Mouse (Mus musculus) forebrain, embryonic 12.5 days (tissue): ENCODE measurements at regions not wholly inside any gene's neighbourhood (a gene's known extent, or its start where the extent isn't known, plus 50 kb on each side); places are given as distances from the start of the nearest gene placed in this dataset.
A peak's percentile ranks its signal among the peaks of the same experiment; 100 is the strongest.

ENCODE experiments used
- ATAC-seq: fragments of 200-750 bp; cut with Nextera tagmentation; 2 replicates; pipeline ENCODE4 v1.8.0; 2017; ENCODE audit warnings: moderate TSS enrichment; ENCODE audit not compliant: low FRiP score
- H3K27ac ChIP-seq: fragments of 300-500 bp; sonication (generic); 2 replicates; pipeline ENCODE4 v1.5.1; 2016; ENCODE audit warnings: mild to moderate bottlenecking
- H3K27me3 ChIP-seq: fragments of 300-500 bp; sonication (generic); 2 replicates; pipeline ENCODE4 v1.6.1; 2016; ENCODE audit warnings: mild to moderate bottlenecking
- H3K36me3 ChIP-seq: fragments of 300-500 bp; sonication (generic); replicated peaks from 2 replicates; pipeline ENCODE4 v1.6.1; 2016; ENCODE audit warnings: mild to moderate bottlenecking
- H3K4me1 ChIP-seq: fragments of 300-500 bp; sonication (generic); 2 replicates; pipeline ENCODE4 v1.6.1; 2016
- H3K4me2 ChIP-seq: fragments of 300-500 bp; sonication (generic); 2 replicates; pipeline ENCODE4 v1.6.1; 2016; ENCODE audit warnings: mild to moderate bottlenecking, moderate library complexity
- H3K4me3 ChIP-seq: fragments of 300-500 bp; sonication (generic); replicated peaks from 2 replicates; pipeline ENCODE4 v1.5.1; 2016; ENCODE audit warnings: mild to moderate bottlenecking
- H3K9ac ChIP-seq: fragments of 300-500 bp; sonication (generic); 2 replicates; pipeline ENCODE4 v1.6.1; 2016; ENCODE audit warnings: mild to moderate bottlenecking
- H3K9me3 ChIP-seq: fragments of 300-500 bp; sonication (generic); 2 replicates; pipeline ENCODE4 v1.6.1; 2016
- WGBS: fragments of 180-500 bp; shearing (Covaris S2); methylation state at CpG from one replicate; pipeline ENCODE4 v1.1.7; 2016; 5-methylcytosine and 5-hydroxymethylcytosine counted together

GRCm38 (mm10) chr11:22650771-22651170 lies 138.9 kb downstream of the Tmem17 start:
- H3K4me1 ChIP-seq: peaks cover 2% of the 10 kb centered on the region; the same call in 1 of the 2 replicates
- no peak overlapping the region for H3K9ac ChIP-seq
- ATAC-seq: no peak
- no peak overlapping the region for H3K4me3 ChIP-seq
- no peak overlapping the region for H3K27ac ChIP-seq
- H3K27me3 ChIP-seq: no peaks in the 10 kb centered on the region
- H3K36me3 ChIP-seq: no peaks in the 10 kb centered on the region
- 85% methylated on average over 10 of the region's 10 CpGs for WGBS
- H3K4me2 ChIP-seq: no peak overlapping the region
- H3K9me3 ChIP-seq: no peaks in the 10 kb centered on the region

GRCm38 (mm10) chr11:22651313-22651712 lies 139.4 kb downstream of the Tmem17 start:
- WGBS: 86% methylated on average over 1 of the region's 1 CpGs
- Histone ChIP-seq H3K4me2 (no peak overlapping the region), H3K27ac (no peak overlapping the region), H3K4me1 (no peaks in the 10 kb centered on the region), H3K36me3 (no peaks in the 10 kb centered on the region), H3K9ac (no peak overlapping the region), H3K9me3 (no peaks in the 10 kb centered on the region), H3K4me3 (no peak overlapping the region), H3K27me3 (no peaks in the 10 kb centered on the region)
- no peak for ATAC-seq

- 86% methylated on average over 4 of the region's 4 CpGs for WGBS
- H3K9ac ChIP-seq: no peak overlapping the region
- H3K4me1 ChIP-seq: no peaks in the 10 kb centered on the region
- no peaks in the 10 kb centered on the region for H3K27me3 ChIP-seq
- H3K4me2 ChIP-seq: no peak overlapping the region
- H3K9me3 ChIP-seq: no peaks in the 10 kb centered on the region
- H3K36me3 ChIP-seq: no peaks in the 10 kb centered on the region
- ATAC-seq: no peak
- no peak overlapping the region for H3K27ac ChIP-seq
- H3K4me3 ChIP-seq: no peak overlapping the region
Observed at GRCm38 (mm10) chr11:22651911-22652310, 140.0 kb downstream of the Tmem17 start.

- H3K4me1 ChIP-seq: no peaks in the 10 kb centered on the region
- H3K9ac ChIP-seq: no peak overlapping the region
- no peaks in the 10 kb centered on the region for H3K36me3 ChIP-seq
- no peak overlapping the region for H3K4me2 ChIP-seq
- 85% methylated on average over 3 of the region's 3 CpGs for WGBS
- H3K27ac ChIP-seq: no peak overlapping the region
- ATAC-seq: no peak
- no peaks in the 10 kb centered on the region for H3K27me3 ChIP-seq
- no peaks in the 10 kb centered on the region for H3K9me3 ChIP-seq
- H3K4me3 ChIP-seq: no peak overlapping the region
Observed at GRCm38 (mm10) chr11:22652931-22653330, 141.0 kb downstream of the Tmem17 start.

- H3K4me1 ChIP-seq: no peaks in the 10 kb centered on the region
- no peaks in the 10 kb centered on the region for H3K36me3 ChIP-seq
- no peak overlapping the region for H3K4me3 ChIP-seq
- no peaks in the 10 kb centered on the region for H3K9me3 ChIP-seq
- no peaks in the 10 kb centered on the region for H3K27me3 ChIP-seq
- no peak for ATAC-seq
- H3K4me2 ChIP-seq: no peak overlapping the region
- no peak overlapping the region for H3K27ac ChIP-seq
- H3K9ac ChIP-seq: no peak overlapping the region
- 76% methylated on average over 5 of the region's 5 CpGs for WGBS
Observed at GRCm38 (mm10) chr11:22653366-22653765, 141.5 kb downstream of the Tmem17 start.

- H3K4me3 ChIP-seq: no peak overlapping the region
- WGBS: 48% methylated on average over 1 of the region's 1 CpGs
- peaks cover 9% of the 10 kb centered on the region; the same call in 1 of the 2 replicates for H3K4me1 ChIP-seq
- no peak overlapping the region for H3K27ac ChIP-seq
- H3K9ac ChIP-seq: no peak overlapping the region
- no peak overlapping the region for H3K4me2 ChIP-seq
- H3K27me3 ChIP-seq: no peaks in the 10 kb centered on the region
- no peaks in the 10 kb centered on the region for H3K36me3 ChIP-seq
- no peak for ATAC-seq
- no peaks in the 10 kb centered on the region for H3K9me3 ChIP-seq
Observed at GRCm38 (mm10) chr11:22657635-22658034, 145.7 kb downstream of the Tmem17 start.

GRCm38 (mm10) chr11:22661072-22661471 lies 149.2 kb downstream of the Tmem17 start:
- H3K9me3 ChIP-seq: no peaks in the 10 kb centered on the region
- H3K4me1 ChIP-seq: peaks cover 9% of the 10 kb centered on the region; the same call in 1 of the 2 replicates
- H3K36me3 ChIP-seq: no peaks in the 10 kb centered on the region
- H3K27me3 ChIP-seq: no peaks in the 10 kb centered on the region
- ATAC-seq: no peak
- no peak overlapping the region for H3K4me2 ChIP-seq
- H3K9ac ChIP-seq: no peak overlapping the region
- no peak overlapping the region for H3K27ac ChIP-seq
- WGBS: 60% methylated on average over 5 of the region's 5 CpGs
- H3K4me3 ChIP-seq: no peak overlapping the region

- Histone ChIP-seq H3K27ac (0 out of 2 replicates have a peak overlapping the region, but pooled peaks have one; percentile 5), H3K9me3 (no peaks in the 10 kb centered on the region), H3K4me2 (no peak overlapping the region), H3K4me1 (peaks cover 9% of the 10 kb centered on the region; the same call in 1 of the 2 replicates), H3K36me3 (no peaks in the 10 kb centered on the region), H3K27me3 (no peaks in the 10 kb centered on the region), H3K4me3 (no peak overlapping the region), H3K9ac (no peak overlapping the region)
- WGBS: 50% methylated on average over 10 of the region's 12 CpGs
- ATAC-seq: 0 out of 2 replicates have a peak, but pooled peaks have one; percentile 27
Observed at GRCm38 (mm10) chr11:22661713-22662551, 150.0 kb downstream of the Tmem17 start.

- H3K27me3 ChIP-seq: no peaks in the 10 kb centered on the region
- H3K9me3 ChIP-seq: no peaks in the 10 kb centered on the region
- H3K4me2 ChIP-seq: no peak overlapping the region
- no peak overlapping the region for H3K27ac ChIP-seq
- no peak overlapping the region for H3K9ac ChIP-seq
- H3K4me3 ChIP-seq: no peak overlapping the region
- ATAC-seq: no peak
- WGBS: 67% methylated on average over 4 of the region's 4 CpGs
- peaks cover 9% of the 10 kb centered on the region; the same call in 1 of the 2 replicates for H3K4me1 ChIP-seq
- H3K36me3 ChIP-seq: no peaks in the 10 kb centered on the region
Observed at GRCm38 (mm10) chr11:22665978-22666377, 154.1 kb downstream of the Tmem17 start.

GRCm38 (mm10) chr11:22666378-22666777 lies 154.5 kb downstream of the Tmem17 start:
- H3K4me3 ChIP-seq: no peak overlapping the region
- no peak for ATAC-seq
- H3K4me1 ChIP-seq: peaks cover 9% of the 10 kb centered on the region
- H3K9ac ChIP-seq: no peak overlapping the region
- no peaks in the 10 kb centered on the region for H3K27me3 ChIP-seq
- WGBS: 85% methylated on average over 5 of the region's 5 CpGs
- H3K27ac ChIP-seq: no peak overlapping the region
- H3K9me3 ChIP-seq: no peaks in the 10 kb centered on the region
- no peak overlapping the region for H3K4me2 ChIP-seq
- no peaks in the 10 kb centered on the region for H3K36me3 ChIP-seq

GRCm38 (mm10) chr11:22668220-22668619 lies 156.3 kb downstream of the Tmem17 start:
- no peak overlapping the region for H3K4me2 ChIP-seq
- H3K9me3 ChIP-seq: no peaks in the 10 kb centered on the region
- H3K27me3 ChIP-seq: no peaks in the 10 kb centered on the region
- H3K4me1 ChIP-seq: peaks cover 11% of the 10 kb centered on the region
- 77% methylated on average over 2 of the region's 2 CpGs for WGBS
- ATAC-seq: no peak
- H3K4me3 ChIP-seq: no peak overlapping the region
- no peak overlapping the region for H3K9ac ChIP-seq
- no peaks in the 10 kb centered on the region for H3K36me3 ChIP-seq
- H3K27ac ChIP-seq: no peak overlapping the region

GRCm38 (mm10) chr11:22669267-22669666 lies 157.4 kb downstream of the Tmem17 start:
- Histone ChIP-seq H3K9me3 (no peaks in the 10 kb centered on the region), H3K9ac (no peak overlapping the region), H3K27ac (no peak overlapping the region), H3K27me3 (no peaks in the 10 kb centered on the region), H3K36me3 (no peaks in the 10 kb centered on the region), H3K4me2 (no peak overlapping the region), H3K4me1 (peaks cover 11% of the 10 kb centered on the region), H3K4me3 (no peak overlapping the region)
- ATAC-seq: no peak
- 82% methylated on average over 4 of the region's 4 CpGs for WGBS
